Mouse (Mus musculus) stomach, postnatal 0 days (tissue): Measurements from ENCODE around the gene Syt2. TPM values are rescaled to one million over a fixed set of nuclear protein-coding genes. Genes with fewer than 3 reads are reported as not detected.
A peak's percentile ranks its signal among the peaks of the same experiment; 100 is the strongest.

Source experiments
- ATAC-seq: fragments of 200-750 bp; cut with Nextera tagmentation; 2 replicates; pipeline ENCODE4 v1.8.0; 2017; ENCODE audit not compliant: low FRiP score, low TSS enrichment
- DNase-seq: peaks from one replicate; pipeline ENCODE4 v3.0.0-alpha.2; 2016; ENCODE audit warnings: low spot score
- H3K27ac ChIP-seq: fragments of 300-500 bp; sonication (generic); replicated peaks from 2 replicates; pipeline ENCODE4 v1.5.1; 2014; ENCODE audit warnings: mild to moderate bottlenecking, control low read depth
- H3K27me3 ChIP-seq: fragments of 300-500 bp; sonication (generic); 2 replicates; pipeline ENCODE4 v1.6.1; 2014; ENCODE audit warnings: low read length; ENCODE audit not compliant: control insufficient read depth, insufficient read depth
- H3K36me3 ChIP-seq: fragments of 300-500 bp; sonication (generic); 2 replicates; pipeline ENCODE4 v1.6.1; 2014; ENCODE audit warnings: low read length, mixed read lengths; ENCODE audit not compliant: control insufficient read depth, insufficient read depth
- H3K4me1 ChIP-seq: fragments of 300-500 bp; sonication (generic); replicated peaks from 2 replicates; pipeline ENCODE4 v1.6.1; 2014; ENCODE audit warnings: antibody characterized with exemption; ENCODE audit not compliant: control insufficient read depth, insufficient read depth
- H3K4me2 ChIP-seq: fragments of 300-500 bp; sonication (generic); replicated peaks from 2 replicates; pipeline ENCODE4 v1.6.1; 2014; ENCODE audit warnings: low read depth, mild to moderate bottlenecking, control low read depth, moderate library complexity
- H3K4me3 ChIP-seq: fragments of 300-500 bp; sonication (generic); 2 replicates; pipeline ENCODE4 v1.5.1; 2014; ENCODE audit warnings: low read depth, low read length, control low read depth
- H3K9ac ChIP-seq: fragments of 300-500 bp; sonication (generic); 2 replicates; pipeline ENCODE4 v1.6.1; 2014; ENCODE audit warnings: mild to moderate bottlenecking, low read length, control low read depth, mixed read lengths
- H3K9me3 ChIP-seq: fragments of 300-500 bp; sonication (generic); 2 replicates; pipeline ENCODE4 v1.6.1; 2016; ENCODE audit warnings: low read length; ENCODE audit not compliant: control insufficient read depth
- CTCF ChIP-seq: IDR thresholded peaks from 2 replicates; pipeline ENCODE4 v1.5.1; 2016; ENCODE audit warnings: antibody characterized with exemption, low read depth, mild to moderate bottlenecking, moderate library complexity
- EP300 ChIP-seq: optimal IDR thresholded peaks from 2 replicates; pipeline ENCODE3; 2016; ENCODE audit warnings: antibody characterized with exemption
- WGBS: fragments of 180-500 bp; shearing (Covaris S2); extraction: QIAGEN DNeasy Blood & Tissue Kit; methylation state at CpG from one replicate; pipeline ENCODE4 v1.1.7; 2014; 5-methylcytosine and 5-hydroxymethylcytosine counted together
- polyA plus RNA-seq: library from polyadenylated mRNA; unstranded; fragments of >200 nt; fragmentation: Nextera tagmentation; extraction: Ambion mirVana; gene quantifications from 2 replicates; pipeline ENCODE4 v1.2.1, GENCODE M21; 2015

The Syt2 gene
- polyA plus RNA-seq, 1 experiment from 2014 or later = 0.58 TPM

- Histone ChIP-seq H3K4me2 (no peak overlapping the region), H3K27me3 (no peaks in the 10 kb centered on the region), H3K4me1 (no peaks in the 10 kb centered on the region), H3K27ac (no peak overlapping the region), H3K36me3 (no peaks in the 10 kb centered on the region), H3K9ac (no peak overlapping the region), H3K9me3 (no peaks in the 10 kb centered on the region), H3K4me3 (no peak overlapping the region)
- TF ChIP-seq CTCF (no peak), EP300 (no peak)
- 62% methylated on average over 5 of the region's 5 CpGs for WGBS
- DNase-seq = no peak
- ATAC-seq = no peak
Measured at GRCm38 (mm10) chr1:134700634-134701033, 54.2 kb downstream of the Syt2 start.

DNA sequence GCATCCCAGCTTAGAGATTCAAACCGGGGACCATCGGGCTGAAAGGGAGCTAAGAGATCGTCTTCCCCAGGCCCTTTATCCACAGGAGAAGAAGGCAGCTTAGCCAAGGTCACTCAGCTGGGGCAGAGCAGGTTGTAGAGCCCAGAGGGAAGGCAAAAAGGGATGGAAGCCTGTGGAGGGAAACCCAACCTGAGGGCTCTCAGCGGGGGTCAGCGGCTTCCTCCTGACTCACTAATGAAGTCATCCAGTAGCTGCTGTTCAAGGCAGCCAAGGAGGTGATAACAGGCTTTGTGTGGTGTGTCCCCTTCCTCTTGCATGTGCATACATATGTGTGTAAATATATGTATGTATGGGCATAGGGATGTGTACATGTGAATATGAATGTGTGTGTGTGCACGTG, 54.7 kb downstream of the Syt2 start:
- Histone ChIP-seq H3K27ac (no peak overlapping the region), H3K27me3 (no peaks in the 10 kb centered on the region), H3K9me3 (no peaks in the 10 kb centered on the region), H3K36me3 (no peaks in the 10 kb centered on the region), H3K4me1 (no peaks in the 10 kb centered on the region), H3K4me3 (no peak overlapping the region), H3K9ac (no peak overlapping the region), H3K4me2 (no peak overlapping the region)
- ATAC-seq (no peak), DNase-seq (no peak)
- TF ChIP-seq EP300 (no peak), CTCF (no peak)
- WGBS = 36% methylated on average over 6 of the region's 6 CpGs

GRCm38 (mm10) chr1:134703232-134703631, 56.8 kb downstream of the Syt2 start:
- ATAC-seq = no peak

GRCm38 (mm10) chr1:134704396-134705306, 58.2 kb downstream of the Syt2 start:
- Histone ChIP-seq H3K9ac (no peak overlapping the region), H3K36me3 (no peaks in the 10 kb centered on the region), H3K4me2 (no peak overlapping the region), H3K9me3 (no peaks in the 10 kb centered on the region), H3K27me3 (no peaks in the 10 kb centered on the region), H3K4me3 (no peak overlapping the region), H3K27ac (no peak overlapping the region), H3K4me1 (0 out of 2 replicates have a peak, but pooled peaks cover 2% of the 10 kb centered on the region)
- ATAC-seq (no peak), DNase-seq (peak; percentile 53)
- peak; percentile 89 for TF ChIP-seq CTCF
- TF ChIP-seq EP300 = no peak
- WGBS = 38% methylated on average over 22 of the region's 22 CpGs

More at GRCm38 (mm10) chr1:134703232-134703631, 56.8 kb downstream of the Syt2 start:
- TF ChIP-seq EP300 (no peak), CTCF (no peak)
- Histone ChIP-seq H3K4me3 (no peak overlapping the region), H3K36me3 (no peaks in the 10 kb centered on the region), H3K27me3 (no peaks in the 10 kb centered on the region), H3K4me1 (no peaks in the 10 kb centered on the region), H3K4me2 (no peak overlapping the region), H3K27ac (no peak overlapping the region), H3K9me3 (no peaks in the 10 kb centered on the region), H3K9ac (no peak overlapping the region)
- WGBS = 82% methylated on average over 2 of the region's 2 CpGs
- DNase-seq = no peak

GRCm38 (mm10) chr1:134706549-134706948, 60.1 kb downstream of the Syt2 start:
- DNase-seq = no peak
- Histone ChIP-seq H3K27me3 (no peaks in the 10 kb centered on the region), H3K9ac (no peak overlapping the region), H3K36me3 (no peaks in the 10 kb centered on the region), H3K4me1 (0 out of 2 replicates have a peak, but pooled peaks cover 2% of the 10 kb centered on the region), H3K4me2 (no peak overlapping the region), H3K4me3 (no peak overlapping the region), H3K27ac (no peak overlapping the region), H3K9me3 (no peaks in the 10 kb centered on the region)
- TF ChIP-seq CTCF (no peak), EP300 (no peak)
- ATAC-seq = no peak
- WGBS = 75% methylated on average over 2 of the region's 2 CpGs

DNA sequence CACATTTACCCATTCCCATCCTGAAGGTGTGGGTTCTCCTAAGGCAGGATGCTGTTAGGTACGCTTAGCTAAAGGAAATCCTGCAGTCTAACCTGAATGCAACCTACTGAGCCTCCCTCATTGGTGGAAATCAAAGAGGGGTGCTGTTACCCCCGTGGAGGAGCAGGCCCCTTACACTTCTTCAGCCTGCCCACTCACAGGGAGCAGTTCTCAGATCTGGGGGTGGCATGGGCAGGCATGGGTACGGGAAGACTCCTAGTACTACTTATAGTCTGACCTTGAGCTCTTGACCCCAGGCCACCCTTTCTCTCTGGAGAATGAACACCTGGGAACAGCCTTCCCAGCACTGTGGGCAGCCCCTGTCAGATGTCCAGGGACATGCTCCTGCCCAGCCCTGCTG, 61.0 kb downstream of the Syt2 start:
- ATAC-seq = no peak
- 78% methylated on average over 3 of the region's 3 CpGs for WGBS
- H3K4me2 ChIP-seq = no peak overlapping the region
- no peaks in the 10 kb centered on the region for H3K36me3 ChIP-seq
- H3K4me1 ChIP-seq = 0 out of 2 replicates have a peak, but pooled peaks cover 2% of the 10 kb centered on the region
- DNase-seq = no peak
- H3K27ac ChIP-seq = no peak overlapping the region
- no peak overlapping the region for H3K9ac ChIP-seq
- no peak overlapping the region for H3K4me3 ChIP-seq
- no peak for TF ChIP-seq CTCF
- TF ChIP-seq EP300 = no peak
- no peaks in the 10 kb centered on the region for H3K27me3 ChIP-seq
- no peaks in the 10 kb centered on the region for H3K9me3 ChIP-seq
